ENCODE assay signal across 11 mouse cellular contexts in the genomic region with DNA sequence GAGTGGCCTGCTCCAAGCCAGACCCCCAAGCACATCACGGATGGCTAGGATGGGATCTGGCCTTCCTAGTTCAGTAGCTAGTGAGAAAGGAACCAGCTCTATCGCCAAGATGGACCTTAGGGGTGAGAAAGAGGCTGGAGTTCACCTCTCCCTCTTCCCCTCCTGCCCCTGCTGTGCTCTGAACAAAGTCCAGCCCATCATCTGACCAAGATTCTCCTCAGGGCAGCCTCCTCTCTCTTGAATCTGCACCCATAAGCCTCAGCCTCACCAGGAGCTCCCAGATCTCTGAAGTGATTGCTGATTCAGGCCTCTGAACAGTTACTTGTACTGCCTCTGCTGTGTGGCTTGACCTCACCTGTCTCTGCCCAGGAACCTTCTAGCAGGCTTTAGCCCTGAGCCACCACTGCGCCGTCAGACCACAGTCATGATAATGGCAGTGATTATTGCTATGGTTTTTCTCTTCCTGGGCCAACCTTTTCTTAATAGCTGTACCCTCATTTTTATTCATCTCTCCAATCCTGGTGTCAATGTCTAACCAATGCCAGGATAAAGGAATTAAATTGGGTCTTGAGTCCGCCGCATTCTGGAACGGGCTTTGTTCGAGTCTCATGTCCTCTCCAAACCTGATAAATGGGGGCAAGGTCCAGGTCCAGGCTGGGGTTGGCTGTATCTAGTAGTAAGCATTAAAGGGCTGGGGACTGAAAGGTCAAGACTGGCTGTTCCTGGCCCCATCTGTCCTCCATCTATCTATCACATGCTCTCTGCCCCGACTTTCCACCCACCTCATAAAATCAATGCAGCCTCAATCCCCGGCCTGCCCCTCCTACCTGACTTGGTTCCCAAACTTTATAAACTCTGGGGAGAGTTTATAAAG. TPM values are rescaled to one million over a fixed set of nuclear protein-coding genes. Genes with fewer than 3 reads are reported as not detected.
DNase-seq lines count a peak whose midpoint lies in the region; ATAC-seq lines count a peak whose summit lies in the region.
"Had no signal": no experiment of that assay in that cellular context is flagged by ENCODE, and none has a peak within 500 bp of the region (broad histone marks: within the 10 kb centered on the region; RNA-seq: fewer than 3 reads in every experiment).

No protein-coding gene starts in this region.

- 74% methylated on average over 10 of the region's 10 CpGs for WGBS in hindbrain, embryonic 10.5 days
- 65% methylated on average over 10 of the region's 10 CpGs for WGBS in hindbrain, embryonic 14.5 days
- 79% methylated on average over 10 of the region's 10 CpGs for WGBS in embryonic facial prominence, embryonic 15.5 days
- WGBS in intestine, embryonic 15.5 days: 59% methylated on average over 10 of the region's 10 CpGs
- 58% methylated on average over 10 of the region's 10 CpGs for WGBS in limb, embryonic 15.5 days

- peaks cover 32% of the 10 kb centered on the region for H3K27me3 ChIP-seq in hindbrain, embryonic 10.5 days (ENCODE audit: insufficient read depth, poor library complexity, severe bottlenecking)
- H3K27me3 ChIP-seq in hindbrain, embryonic 14.5 days (ENCODE audit: control insufficient read depth, insufficient read depth, low read length): no peaks in the 10 kb centered on the region
- no peaks in the 10 kb centered on the region for H3K27me3 ChIP-seq in embryonic facial prominence, embryonic 15.5 days
- no peaks in the 10 kb centered on the region for H3K27me3 ChIP-seq in intestine, embryonic 15.5 days (replicated peaks)
- no peaks in the 10 kb centered on the region for H3K27me3 ChIP-seq in limb, embryonic 15.5 days

- peaks cover 43% of the 10 kb centered on the region for H3K4me1 ChIP-seq in hindbrain, embryonic 10.5 days (replicated peaks)
- H3K4me1 ChIP-seq in hindbrain, embryonic 14.5 days (replicated peaks; ENCODE audit: control insufficient read depth, insufficient read depth, low read length): peaks cover 10% of the 10 kb centered on the region; the same call in 1 of the 2 replicates
- peaks cover 28% of the 10 kb centered on the region for H3K4me1 ChIP-seq in embryonic facial prominence, embryonic 15.5 days
- H3K4me1 ChIP-seq in intestine, embryonic 15.5 days (replicated peaks): peaks cover 26% of the 10 kb centered on the region
- peaks cover 48% of the 10 kb centered on the region for H3K4me1 ChIP-seq in limb, embryonic 15.5 days

- H3K27ac ChIP-seq in hindbrain, embryonic 10.5 days: no peak overlapping the region
- H3K27ac ChIP-seq in hindbrain, embryonic 14.5 days: no peak overlapping the region
- H3K27ac ChIP-seq in embryonic facial prominence, embryonic 15.5 days (replicated peaks): peak overlapping the region; percentile 65; the same call in 1 of the 2 replicates
- H3K27ac ChIP-seq in intestine, embryonic 15.5 days: no peak overlapping the region
- H3K27ac ChIP-seq in limb, embryonic 15.5 days: no peak overlapping the region

- no peak overlapping the region for H3K9ac ChIP-seq in hindbrain, embryonic 14.5 days
- no peak overlapping the region for H3K9ac ChIP-seq in embryonic facial prominence, embryonic 15.5 days
- H3K9ac ChIP-seq in intestine, embryonic 15.5 days: 0 out of 2 replicates have a peak overlapping the region, but pooled peaks have one; percentile 39
- H3K9ac ChIP-seq in limb, embryonic 15.5 days: 0 out of 2 replicates have a peak overlapping the region, but pooled peaks have one; percentile 7

- H3K36me3 ChIP-seq in hindbrain, embryonic 10.5 days: no peaks in the 10 kb centered on the region
- H3K36me3 ChIP-seq in hindbrain, embryonic 14.5 days (replicated peaks; ENCODE audit: control insufficient read depth, insufficient read depth): no peaks in the 10 kb centered on the region
- no peaks in the 10 kb centered on the region for H3K36me3 ChIP-seq in embryonic facial prominence, embryonic 15.5 days
- no peaks in the 10 kb centered on the region for H3K36me3 ChIP-seq in intestine, embryonic 15.5 days
- no peaks in the 10 kb centered on the region for H3K36me3 ChIP-seq in limb, embryonic 15.5 days

- no peak for ATAC-seq in hindbrain, embryonic 14.5 days (ENCODE audit: low FRiP score)
- ATAC-seq in embryonic facial prominence, embryonic 15.5 days (ENCODE audit: insufficient number of reproducible peaks, low FRiP score, low TSS enrichment, low read depth): no peak
- ATAC-seq in intestine, embryonic 15.5 days: no peak
- no peak for ATAC-seq in limb, embryonic 15.5 days (ENCODE audit: insufficient number of reproducible peaks, low FRiP score, low TSS enrichment, low read depth)
- no peak for ATAC-seq in megakaryocyte-erythroid progenitor cell, adult 5-6 weeks (replicated peaks; ENCODE audit: low FRiP score, low TSS enrichment, poor library complexity, severe bottlenecking)
- ATAC-seq: hindbrain, postnatal 0 days had no signal

- H3K4me3 ChIP-seq in hindbrain, embryonic 10.5 days: 0 out of 2 replicates have a peak overlapping the region, but pooled peaks have one; percentile 46
- no peak overlapping the region for H3K4me3 ChIP-seq in hindbrain, embryonic 14.5 days (replicated peaks; ENCODE audit: low read length)
- peak overlapping the region; percentile 43; the same call in 1 of the 2 replicates for H3K4me3 ChIP-seq in embryonic facial prominence, embryonic 15.5 days (replicated peaks)
- no peak overlapping the region for H3K4me3 ChIP-seq in intestine, embryonic 15.5 days (replicated peaks)
- H3K4me3 ChIP-seq in limb, embryonic 15.5 days: peak overlapping the region; percentile 36; the same call in 1 of the 2 replicates

- H3K9me3 ChIP-seq in hindbrain, embryonic 10.5 days: no peaks in the 10 kb centered on the region
- H3K9me3 ChIP-seq in hindbrain, embryonic 14.5 days (ENCODE audit: control insufficient read depth, low read length): no peaks in the 10 kb centered on the region
- H3K9me3 ChIP-seq in embryonic facial prominence, embryonic 15.5 days (replicated peaks): no peaks in the 10 kb centered on the region
- no peaks in the 10 kb centered on the region for H3K9me3 ChIP-seq in intestine, embryonic 15.5 days
- no peaks in the 10 kb centered on the region for H3K9me3 ChIP-seq in limb, embryonic 15.5 days

- no peak for DNase-seq in hindbrain, embryonic 10.5 days (ENCODE audit: low spot score)
- DNase-seq in hindbrain, embryonic 14.5 days (ENCODE audit: low spot score): no peak
- DNase-seq in layer of hippocampus, adult 8-10 months (ENCODE audit: low spot score in 2 of 2): no peak
- DNase-seq in layer of hippocampus, adult 11-12 months (ENCODE audit: low spot score): no peak
- DNase-seq: lung, postnatal 14 days; thymus, postnatal 25 days had no signal

- no peak overlapping the region for H3K4me2 ChIP-seq in hindbrain, embryonic 14.5 days (replicated peaks)
- H3K4me2 ChIP-seq in embryonic facial prominence, embryonic 15.5 days (replicated peaks): peak overlapping the region; percentile 59
- peak overlapping the region; percentile 76 for H3K4me2 ChIP-seq in intestine, embryonic 15.5 days (replicated peaks)
- H3K4me2 ChIP-seq in limb, embryonic 15.5 days: peak overlapping the region; percentile 66

RNA-seq across cellular contexts. Expression of a gene that starts 23.4 kb away (rescaled TPM):
- 18.6 and 19.1 TPM in 2 replicates for polyA plus RNA-seq in hindbrain, embryonic 10.5 days (2016; fragmentation: Nextera tagmentation; extraction: Ambion mirVana)
- polyA plus RNA-seq in hindbrain, embryonic 14.5 days (2014; fragmentation: Nextera tagmentation; extraction: Ambion mirVana): 13.4 and 14.9 TPM in 2 replicates
- 31.4 and 33.8 TPM in 2 replicates for polyA plus RNA-seq in embryonic facial prominence, embryonic 15.5 days (2015; fragmentation: Nextera tagmentation; extraction: Ambion mirVana)
- polyA plus RNA-seq in intestine, embryonic 15.5 days (2015; fragmentation: Nextera tagmentation; extraction: Ambion mirVana): 25.9 and 26.0 TPM in 2 replicates
- polyA plus RNA-seq in limb, embryonic 15.5 days (2015; fragmentation: Nextera tagmentation; extraction: Ambion mirVana): 29.8 and 32.1 TPM in 2 replicates
- 10 to 100 TPM; 24.8 to 39.6 (median 30.6) TPM for total RNA-seq in layer of hippocampus, adult 8-10 months (2022)
- 22.4 and 32.1 TPM in 2 replicates for total RNA-seq in megakaryocyte-erythroid progenitor cell, adult 5-6 weeks (2014; fragmentation: Nextera tagmentation)
- total RNA-seq in megakaryocyte-erythroid progenitor cell, adult 5-6 weeks (2017): 11.7 and 20.4 TPM in 2 replicates

RNA-seq across cellular contexts. Expression of a gene that starts 33.0 kb away (rescaled TPM):
- 16.4 and 19.4 TPM in 2 replicates for polyA plus RNA-seq in hindbrain, embryonic 10.5 days (2016; fragmentation: Nextera tagmentation; extraction: Ambion mirVana)
- 16.8 and 18.7 TPM in 2 replicates for polyA plus RNA-seq in hindbrain, embryonic 14.5 days (2014; fragmentation: Nextera tagmentation; extraction: Ambion mirVana)
- polyA plus RNA-seq in embryonic facial prominence, embryonic 15.5 days (2015; fragmentation: Nextera tagmentation; extraction: Ambion mirVana): 31.1 and 32.3 TPM in 2 replicates
- 15.9 and 17.7 TPM in 2 replicates for polyA plus RNA-seq in intestine, embryonic 15.5 days (2015; fragmentation: Nextera tagmentation; extraction: Ambion mirVana)
- 28.9 and 30.7 TPM in 2 replicates for polyA plus RNA-seq in limb, embryonic 15.5 days (2015; fragmentation: Nextera tagmentation; extraction: Ambion mirVana)
- total RNA-seq in layer of hippocampus, adult 8-10 months (2022): 100 to 1,000 TPM; 227 to 350 (median 284) TPM
- total RNA-seq in megakaryocyte-erythroid progenitor cell, adult 5-6 weeks (2014; fragmentation: Nextera tagmentation): 10.9 and 13.2 TPM in 2 replicates
- 12.7 and 14.4 TPM in 2 replicates for total RNA-seq in megakaryocyte-erythroid progenitor cell, adult 5-6 weeks (2017)

RNA-seq across cellular contexts. Expression of a gene that starts 36.5 kb away (rescaled TPM):
- 212 and 249 TPM in 2 replicates for polyA plus RNA-seq in hindbrain, embryonic 10.5 days (2016; fragmentation: Nextera tagmentation; extraction: Ambion mirVana)
- 117 and 130 TPM in 2 replicates for polyA plus RNA-seq in hindbrain, embryonic 14.5 days (2014; fragmentation: Nextera tagmentation; extraction: Ambion mirVana)
- 133 and 145 TPM in 2 replicates for polyA plus RNA-seq in embryonic facial prominence, embryonic 15.5 days (2015; fragmentation: Nextera tagmentation; extraction: Ambion mirVana)
- polyA plus RNA-seq in intestine, embryonic 15.5 days (2015; fragmentation: Nextera tagmentation; extraction: Ambion mirVana): 120 and 152 TPM in 2 replicates
- polyA plus RNA-seq in limb, embryonic 15.5 days (2015; fragmentation: Nextera tagmentation; extraction: Ambion mirVana): 124 TPM in 2 replicates
- 10 to 100 TPM; 35.7 to 44.3 (median 36.7) TPM for total RNA-seq in layer of hippocampus, adult 8-10 months (2022)
- total RNA-seq in megakaryocyte-erythroid progenitor cell, adult 5-6 weeks (2014; fragmentation: Nextera tagmentation): 203 and 208 TPM in 2 replicates
- 131 and 142 TPM in 2 replicates for total RNA-seq in megakaryocyte-erythroid progenitor cell, adult 5-6 weeks (2017)

RNA-seq across cellular contexts. Expression of a gene that starts 36.9 kb away (rescaled TPM):
- 157 and 175 TPM in 2 replicates for polyA plus RNA-seq in hindbrain, embryonic 10.5 days (2016; fragmentation: Nextera tagmentation; extraction: Ambion mirVana)
- 252 and 281 TPM in 2 replicates for polyA plus RNA-seq in hindbrain, embryonic 14.5 days (2014; fragmentation: Nextera tagmentation; extraction: Ambion mirVana)
- 156 and 164 TPM in 2 replicates for polyA plus RNA-seq in embryonic facial prominence, embryonic 15.5 days (2015; fragmentation: Nextera tagmentation; extraction: Ambion mirVana)
- polyA plus RNA-seq in intestine, embryonic 15.5 days (2015; fragmentation: Nextera tagmentation; extraction: Ambion mirVana): 227 and 239 TPM in 2 replicates
- polyA plus RNA-seq in limb, embryonic 15.5 days (2015; fragmentation: Nextera tagmentation; extraction: Ambion mirVana): 144 and 165 TPM in 2 replicates
- 100 to 1,000 TPM; 456 to 502 (median 473) TPM for total RNA-seq in layer of hippocampus, adult 8-10 months (2022)
- total RNA-seq in megakaryocyte-erythroid progenitor cell, adult 5-6 weeks (2014; fragmentation: Nextera tagmentation): 162 and 178 TPM in 2 replicates
- 171 and 185 TPM in 2 replicates for total RNA-seq in megakaryocyte-erythroid progenitor cell, adult 5-6 weeks (2017)

Comparison
In these comparisons a context has a peak if more than half of its experiments do, and no peak if none do; other contexts are left out.
1. H3K4me3 ChIP-seq: peak in hindbrain, embryonic 10.5 days (single experiment), embryonic facial prominence, embryonic 15.5 days (single experiment) and limb, embryonic 15.5 days (single experiment); none in hindbrain, embryonic 14.5 days (single experiment) and intestine, embryonic 15.5 days (single experiment).
2. H3K9ac ChIP-seq: peak in intestine, embryonic 15.5 days (single experiment) and limb, embryonic 15.5 days (single experiment); none in hindbrain, embryonic 14.5 days (single experiment) and embryonic facial prominence, embryonic 15.5 days (single experiment).